Mouse (Mus musculus): Measurements from ENCODE around the gene Trp53tg5. TPM values are rescaled to one million over a fixed set of nuclear protein-coding genes. Genes with fewer than 3 reads are reported as not detected.

Trp53tg5 gene
- total RNA-seq (2015; ENCODE audit: low replicate concordance) = not detected in 2 replicates
- not detected in 2 replicates for total RNA-seq (2017; ENCODE audit: low replicate concordance)

GRCm38 (mm10) chr2:164473624-164474023 is at the start of gene Trp53tg5:
TSS of gene Trp53tg5 (minus strand) at chr2:164473724.
- no peak for ATAC-seq (replicated peaks; ENCODE audit: low FRiP score, poor library complexity, severe bottlenecking)

- ATAC-seq (replicated peaks; ENCODE audit: low FRiP score, poor library complexity, severe bottlenecking) = no peak
These were observed 48.8 kb upstream of the Trp53tg5 start for GRCm38 (mm10) chr2:164522280-164522679.

GRCm38 (mm10) chr2:164521841-164522240 is 48.3 kb upstream of the Trp53tg5 start:
- ATAC-seq (replicated peaks; ENCODE audit: low FRiP score, poor library complexity, severe bottlenecking) = no peak

GRCm38 (mm10) chr2:164520782-164521181 is 47.3 kb upstream of the Trp53tg5 start:
- 0 out of 2 replicates have a peak, but pooled peaks have one; percentile 49 for ATAC-seq (replicated peaks; ENCODE audit: low FRiP score, poor library complexity, severe bottlenecking)

GRCm38 (mm10) chr2:164519171-164519526 is 45.6 kb upstream of the Trp53tg5 start:
- ATAC-seq (replicated peaks; ENCODE audit: low FRiP score, poor library complexity, severe bottlenecking) = no peak

GRCm38 (mm10) chr2:164518266-164519170 is 45.0 kb upstream of the Trp53tg5 start:
- ATAC-seq (replicated peaks; ENCODE audit: low FRiP score, poor library complexity, severe bottlenecking) = no peak

- peak; percentile 64; the same call in 1 of the 2 replicates for ATAC-seq (replicated peaks; ENCODE audit: low FRiP score, poor library complexity, severe bottlenecking)
These were observed 44.1 kb upstream of the Trp53tg5 start for GRCm38 (mm10) chr2:164517485-164518221.

- no peak for ATAC-seq (replicated peaks; ENCODE audit: low FRiP score, poor library complexity, severe bottlenecking)
These were observed 43.1 kb upstream of the Trp53tg5 start for GRCm38 (mm10) chr2:164516592-164516991.

- no peak for ATAC-seq (replicated peaks; ENCODE audit: low FRiP score, poor library complexity, severe bottlenecking)
These were observed 42.4 kb upstream of the Trp53tg5 start for GRCm38 (mm10) chr2:164515897-164516296.

GRCm38 (mm10) chr2:164514916-164515315 is 41.4 kb upstream of the Trp53tg5 start:
- no peak for ATAC-seq (replicated peaks; ENCODE audit: low FRiP score, poor library complexity, severe bottlenecking)

- no peak for ATAC-seq (replicated peaks; ENCODE audit: low FRiP score, poor library complexity, severe bottlenecking)
These were observed 39.9 kb upstream of the Trp53tg5 start for GRCm38 (mm10) chr2:164513389-164513788.

GRCm38 (mm10) chr2:164512121-164512909 is 38.8 kb upstream of the Trp53tg5 start:
- no peak for ATAC-seq (replicated peaks; ENCODE audit: low FRiP score, poor library complexity, severe bottlenecking)

GRCm38 (mm10) chr2:164510621-164511190 is 37.2 kb upstream of the Trp53tg5 start:
- no peak for ATAC-seq (replicated peaks; ENCODE audit: low FRiP score, poor library complexity, severe bottlenecking)

GRCm38 (mm10) chr2:164507811-164508210 is 34.3 kb upstream of the Trp53tg5 start:
- ATAC-seq (replicated peaks; ENCODE audit: low FRiP score, poor library complexity, severe bottlenecking) = no peak

GRCm38 (mm10) chr2:164505619-164506347 is 32.3 kb upstream of the Trp53tg5 start:
- no peak for ATAC-seq (replicated peaks; ENCODE audit: low FRiP score, poor library complexity, severe bottlenecking)

GRCm38 (mm10) chr2:164504919-164505318 is 31.4 kb upstream of the Trp53tg5 start:
- ATAC-seq (replicated peaks; ENCODE audit: low FRiP score, poor library complexity, severe bottlenecking) = no peak

GRCm38 (mm10) chr2:164500511-164500910 is 27.0 kb upstream of the Trp53tg5 start:
- ATAC-seq (replicated peaks; ENCODE audit: low FRiP score, poor library complexity, severe bottlenecking) = no peak

GRCm38 (mm10) chr2:164499317-164499716 is 25.8 kb upstream of the Trp53tg5 start:
- ATAC-seq (replicated peaks; ENCODE audit: low FRiP score, poor library complexity, severe bottlenecking) = no peak

Data from erythroblast, adult 5-6 weeks (primary cell).